Mouse (Mus musculus) heart, adult 2 months (tissue): ENCODE data around the gene Fam20c.

Experiments
- CTCF ChIP-seq: fragments of 200-600 bp; IDR thresholded peaks from 2 replicates; pipeline ENCODE4 v1.8.1; 2022; ENCODE audit warnings: antibody characterized with exemption, mild to moderate bottlenecking, moderate library complexity
- EP300 ChIP-seq: fragments of 200-500 bp; IDR thresholded peaks from 2 replicates; pipeline ENCODE4 v1.6.1; 2011; ENCODE audit warnings: low read depth, low read length, control low read depth; ENCODE audit not compliant: insufficient read depth
- POLR2A ChIP-seq: fragments of 200-500 bp; IDR thresholded peaks from 2 replicates; pipeline ENCODE4 v1.6.1; 2011; ENCODE audit warnings: mild to moderate bottlenecking, low read depth, low read length, control low read depth; ENCODE audit not compliant: insufficient read depth

GRCm38 (mm10) chr5:138804286-138804685 is 50.0 kb downstream of the Fam20c start:
- TF ChIP-seq CTCF (no peak), EP300 (no peak), POLR2A (no peak)
